Mouse (Mus musculus): ENCODE measurements at regions not wholly inside any gene's neighbourhood (a gene's known extent, or its start where the extent isn't known, plus 50 kb on each side); places are given as distances from the start of the nearest gene placed in this dataset.

- DNase-seq, result no peak
Observed at GRCm38 (mm10) chr5:75346836-75347773, 195.0 kb downstream of the Pdgfra start.

GRCm38 (mm10) chr5:75347774-75348116, 195.7 kb downstream of the Pdgfra start:
- no peak for DNase-seq

GRCm38 (mm10) chr5:75355266-75355665, 203.2 kb downstream of the Pdgfra start:
- DNase-seq, result no peak

GRCm38 (mm10) chr5:75358869-75359268, 206.8 kb downstream of the Pdgfra start:
- DNase-seq, result no peak

GRCm38 (mm10) chr5:75363832-75364231, 210.9 kb upstream of the Kit start:
- DNase-seq, result no peak

GRCm38 (mm10) chr5:75367282-75367681, 207.4 kb upstream of the Kit start:
- DNase-seq, result no peak

- no peak for DNase-seq
Observed at GRCm38 (mm10) chr5:75368691-75369090, 206.0 kb upstream of the Kit start.

- DNase-seq, result peak; percentile 25
Observed at GRCm38 (mm10) chr5:75372849-75373248, 201.9 kb upstream of the Kit start.

GRCm38 (mm10) chr5:75377311-75378300, 197.1 kb upstream of the Kit start:
- peak; percentile 74 for DNase-seq

- peak; percentile 46 for DNase-seq
Observed at GRCm38 (mm10) chr5:75378655-75379054, 196.1 kb upstream of the Kit start.

GRCm38 (mm10) chr5:75380340-75380739, 194.4 kb upstream of the Kit start:
- DNase-seq, result no peak

GRCm38 (mm10) chr5:75382138-75382537, 192.6 kb upstream of the Kit start:
- DNase-seq, result no peak

- no peak for DNase-seq
Observed at GRCm38 (mm10) chr5:75387886-75388454, 186.7 kb upstream of the Kit start.

- DNase-seq, result no peak
Observed at GRCm38 (mm10) chr5:75388699-75389260, 185.9 kb upstream of the Kit start.

- no peak for DNase-seq
Observed at GRCm38 (mm10) chr5:75389433-75389971, 185.2 kb upstream of the Kit start.

- no peak for DNase-seq
Observed at GRCm38 (mm10) chr5:75398820-75399219, 175.9 kb upstream of the Kit start.

GRCm38 (mm10) chr5:75401734-75402133, 173.0 kb upstream of the Kit start:
- DNase-seq, result no peak

GRCm38 (mm10) chr5:75402631-75403030, 172.1 kb upstream of the Kit start:
- no peak for DNase-seq

- DNase-seq, result no peak
Observed at GRCm38 (mm10) chr5:75403531-75403930, 171.2 kb upstream of the Kit start.

GRCm38 (mm10) chr5:75404601-75405285, 170.0 kb upstream of the Kit start:
- no peak for DNase-seq

GRCm38 (mm10) chr5:75405496-75405895, 169.2 kb upstream of the Kit start:
- no peak for DNase-seq

GRCm38 (mm10) chr5:75407686-75408085, 167.0 kb upstream of the Kit start:
- no peak for DNase-seq

Data from lung, postnatal 36 days (tissue).